Mouse (Mus musculus): ENCODE data around the gene Tcf21.

- TF ChIP-seq CTCF (IDR thresholded peaks at IDR 0.05; ENCODE audit: extremely low read depth, insufficient read depth, insufficient read length, insufficient replicate concordance) (no peak), POLR2A (IDR thresholded peaks at IDR 0.05; ENCODE audit: low read depth, low read length) (no peak)
Observed at GRCm38 (mm10) chr10:22819871-22820590, at the start of gene Tcf21.

Data from spleen, adult 2 months (tissue).